Mouse (Mus musculus) adrenal gland, postnatal 0 days (tissue): ENCODE data around the gene Gm7073. TPM values are rescaled to one million over a fixed set of nuclear protein-coding genes. Genes with fewer than 3 reads are reported as not detected.
A peak's percentile ranks its signal among the peaks of the same experiment; 100 is the strongest.

Experiments used
- microRNA-seq: library from miRNA; unstranded; fragments of <30 nt; microRNA quantifications from one replicate; pipeline ENCODE4, GENCODE M21; 2016; ENCODE audit warnings: borderline replicate concordance; ENCODE audit not compliant: insufficient number of aligned reads
- polyA plus RNA-seq: library from polyadenylated mRNA; unstranded; fragments of >200 nt; fragmentation: Nextera tagmentation; extraction: Ambion mirVana; gene quantifications from 2 replicates; pipeline ENCODE4 v1.2.1, GENCODE M21; 2015

Gene Gm7073
- polyA plus RNA-seq: not detected in 2 replicates

DNA sequence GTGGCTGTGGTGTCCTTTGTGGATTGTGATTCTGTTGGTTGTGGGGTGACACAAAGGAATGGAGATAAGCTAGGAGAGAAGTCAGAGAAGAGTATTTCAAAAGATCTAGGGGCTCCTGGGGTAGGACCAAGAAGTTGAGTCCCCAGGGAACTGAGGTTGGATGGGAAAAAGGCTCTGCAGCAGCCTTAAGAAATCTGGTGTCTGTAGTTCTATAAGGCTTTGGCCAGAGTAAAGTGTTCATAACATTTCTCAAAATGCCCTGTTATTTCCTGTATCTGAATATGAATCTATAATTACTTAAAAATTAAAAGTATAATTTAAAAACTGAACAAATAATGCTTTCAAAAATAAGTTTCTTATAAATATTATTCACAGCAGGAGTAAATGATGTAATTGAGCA is at the start of gene Gm7073:
Gene Gm7073, minus strand, starts transcription at position 101 of the 400 bp plus-strand sequence.

Small RNA genes within 50 kb of the gene (microRNA-seq; reads per million reads assigned to microRNA genes)
- 114 reads per million, percentile 45 among the genes with 10 or more reads in this experiment for gene Mir505

Other genes starting within 250 kb of the Gm7073 start
- 3.9 and 4.5 TPM in 2 replicates for gene Atp11c, start 53.4 kb upstream of the Gm7073 start, polyA plus RNA-seq